Mouse (Mus musculus) heart, embryonic 16.5 days (tissue): ENCODE data around the gene Tmem42. TPM values are rescaled to one million over a fixed set of nuclear protein-coding genes. Genes with fewer than 3 reads are reported as not detected.
A peak's percentile ranks its signal among the peaks of the same experiment; 100 is the strongest.

ENCODE experiments used
- ATAC-seq: fragments of 200-750 bp; cut with Nextera tagmentation; replicated peaks from 2 replicates; pipeline ENCODE4 v1.8.0; 2017; ENCODE audit warnings: moderate number of reproducible peaks; ENCODE audit not compliant: insufficient read depth, low FRiP score; ENCODE audit errors: extremely low read depth
- H3K27ac ChIP-seq: fragments of 300-500 bp; sonication (generic); 2 replicates; pipeline ENCODE4 v1.5.1; 2014; ENCODE audit warnings: mild to moderate bottlenecking, low read length, control low read depth, moderate library complexity
- H3K27me3 ChIP-seq: fragments of 300-500 bp; sonication (generic); 2 replicates; pipeline ENCODE4 v1.6.1; 2014; ENCODE audit warnings: low read length, mixed read lengths; ENCODE audit not compliant: control insufficient read depth, insufficient read depth
- H3K36me3 ChIP-seq: fragments of 300-500 bp; sonication (generic); 2 replicates; pipeline ENCODE4 v1.6.1; 2014; ENCODE audit not compliant: control insufficient read depth, insufficient read depth
- H3K4me1 ChIP-seq: fragments of 300-500 bp; sonication (generic); 2 replicates; pipeline ENCODE4 v1.6.1; 2014; ENCODE audit warnings: low read length, mixed read lengths; ENCODE audit not compliant: control insufficient read depth, insufficient read depth
- H3K4me2 ChIP-seq: fragments of 300-500 bp; sonication (generic); 2 replicates; pipeline ENCODE4 v1.6.1; 2014; ENCODE audit warnings: low read depth, mild to moderate bottlenecking, control low read depth, low read length
- H3K4me3 ChIP-seq: fragments of 300-500 bp; sonication (generic); 2 replicates; pipeline ENCODE4 v1.5.1; 2014; ENCODE audit warnings: mild to moderate bottlenecking, control low read depth, low read length
- H3K9ac ChIP-seq: fragments of 300-500 bp; sonication (generic); 2 replicates; pipeline ENCODE4 v1.6.1; 2014; ENCODE audit warnings: low read length, control low read depth
- H3K9me3 ChIP-seq: fragments of 300-500 bp; sonication (generic); replicated peaks from 2 replicates; pipeline ENCODE4 v1.6.1; 2016; ENCODE audit warnings: low read length; ENCODE audit not compliant: control insufficient read depth
- WGBS: fragments of 180-500 bp; shearing (Covaris S2); extraction: QIAGEN DNeasy Blood & Tissue Kit; methylation state at CpG from one replicate; pipeline ENCODE4 v1.1.7; 2014; 5-methylcytosine and 5-hydroxymethylcytosine counted together
- polyA plus RNA-seq: library from polyadenylated mRNA; unstranded; fragments of >200 nt; fragmentation: Nextera tagmentation; extraction: Ambion mirVana; gene quantifications from 2 replicates; pipeline ENCODE4 v1.2.1, GENCODE M21; 2015

The Tmem42 gene
- 17.7 and 19.7 TPM in 2 replicates for polyA plus RNA-seq

DNA sequence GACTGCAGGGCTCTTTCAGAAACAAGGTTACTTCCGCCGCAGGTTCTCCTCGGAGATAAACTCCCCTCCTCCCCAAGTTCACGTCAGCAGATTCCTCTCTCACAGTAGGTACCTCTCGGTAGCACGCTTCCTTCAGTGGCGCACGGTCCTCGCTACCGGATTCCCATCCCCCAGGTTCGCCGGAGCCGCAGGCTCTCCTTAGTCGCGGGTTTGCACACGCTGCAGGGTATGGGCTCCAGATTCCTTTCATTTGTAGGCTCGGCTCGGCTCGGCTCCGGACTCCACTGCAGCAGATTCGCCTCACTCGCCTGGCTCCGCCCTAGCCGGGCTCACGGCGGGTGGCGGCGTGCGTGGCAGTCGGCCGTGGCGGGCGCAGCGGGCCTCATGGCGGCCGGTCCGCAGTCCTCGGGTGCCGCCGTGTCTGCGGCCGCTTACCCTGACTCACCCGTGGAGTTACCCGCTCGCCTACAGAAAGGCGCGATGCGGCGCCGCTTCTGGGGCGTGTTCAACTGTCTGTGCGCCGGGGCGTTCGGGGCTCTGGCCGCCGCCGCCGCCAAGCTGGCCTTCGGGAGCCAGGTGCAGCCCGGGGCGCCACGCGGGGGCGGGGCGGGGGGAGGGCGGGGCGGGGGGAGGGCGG is at the start of gene Tmem42:
Gene Tmem42, plus strand, starts transcription at position 332 of the 637 bp plus-strand sequence.
- Histone ChIP-seq H3K9ac (peak within 1 kb of the TSS; percentile 86), H3K9me3 (no peaks in the 10 kb centered on the region), H3K4me2 (peak within 1 kb of the TSS; percentile 84), H3K4me3 (peak within 1 kb of the TSS; percentile 78), H3K27me3 (no peaks in the 10 kb centered on the region), H3K36me3 (peaks cover 5% of the 10 kb centered on the region), H3K4me1 (peaks cover 20% of the 10 kb centered on the region), H3K27ac (peak within 1 kb of the TSS; percentile 94)
- WGBS, result under 1% methylated on average over 59 of the region's 69 CpGs
- peak; percentile 96 for ATAC-seq

- no peaks in the 10 kb centered on the region for H3K4me1 ChIP-seq
- ATAC-seq, result no peak
- H3K9me3 ChIP-seq, result no peaks in the 10 kb centered on the region
- 87% methylated on average over 10 of the region's 10 CpGs for WGBS
- H3K9ac ChIP-seq, result no peak overlapping the region
- H3K27ac ChIP-seq, result no peak overlapping the region
- peaks cover 35% of the 10 kb centered on the region for H3K36me3 ChIP-seq
- H3K27me3 ChIP-seq, result no peaks in the 10 kb centered on the region
- H3K4me3 ChIP-seq, result no peak overlapping the region
- H3K4me2 ChIP-seq, result no peak overlapping the region
Measured at GRCm38 (mm10) chr9:122998406-122999192, 22.5 kb upstream of the Tmem42 start.

GRCm38 (mm10) chr9:122999193-122999586 is 21.9 kb upstream of the Tmem42 start:
- Histone ChIP-seq H3K4me2 (no peak overlapping the region), H3K4me3 (no peak overlapping the region), H3K4me1 (no peaks in the 10 kb centered on the region), H3K27ac (no peak overlapping the region), H3K9me3 (no peaks in the 10 kb centered on the region), H3K27me3 (no peaks in the 10 kb centered on the region), H3K9ac (no peak overlapping the region), H3K36me3 (peaks cover 36% of the 10 kb centered on the region)
- no peak for ATAC-seq
- 91% methylated on average over 4 of the region's 4 CpGs for WGBS

DNA sequence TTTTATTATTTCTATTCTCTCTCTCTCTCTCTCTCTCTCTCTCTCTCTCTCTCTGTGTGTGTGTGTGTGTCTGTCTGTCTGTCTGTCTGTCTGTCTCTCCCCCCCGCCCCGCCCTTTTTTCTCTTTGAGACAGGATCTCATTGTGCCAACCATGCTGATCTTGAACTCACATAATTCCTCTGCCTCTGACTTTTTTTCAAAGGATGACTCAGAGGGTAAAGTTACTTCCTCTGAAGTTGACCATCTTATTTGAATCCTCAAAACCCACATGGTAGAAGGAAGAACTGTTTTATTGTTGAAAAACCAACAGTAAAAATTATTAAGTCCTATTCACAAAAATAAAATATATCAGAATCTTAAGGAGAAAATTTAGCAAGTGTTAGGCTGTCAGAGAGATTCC is 16.4 kb upstream of the Tmem42 start:
- Histone ChIP-seq H3K9ac (no peak overlapping the region), H3K27ac (no peak overlapping the region), H3K4me3 (no peak overlapping the region), H3K4me2 (no peak overlapping the region), H3K27me3 (no peaks in the 10 kb centered on the region), H3K4me1 (no peaks in the 10 kb centered on the region), H3K36me3 (peaks cover 33% of the 10 kb centered on the region), H3K9me3 (no peaks in the 10 kb centered on the region)
- WGBS, result 92% methylated on average over 2 of the region's 2 CpGs
- ATAC-seq, result no peak

GRCm38 (mm10) chr9:123006071-123006470 is 15.1 kb upstream of the Tmem42 start:
- Histone ChIP-seq H3K27ac (no peak overlapping the region), H3K4me1 (no peaks in the 10 kb centered on the region), H3K36me3 (peaks cover 31% of the 10 kb centered on the region), H3K4me3 (no peak overlapping the region), H3K27me3 (no peaks in the 10 kb centered on the region), H3K9me3 (no peaks in the 10 kb centered on the region), H3K4me2 (no peak overlapping the region), H3K9ac (no peak overlapping the region)
- WGBS, result 84% methylated on average over 6 of the region's 6 CpGs
- ATAC-seq, result no peak

DNA sequence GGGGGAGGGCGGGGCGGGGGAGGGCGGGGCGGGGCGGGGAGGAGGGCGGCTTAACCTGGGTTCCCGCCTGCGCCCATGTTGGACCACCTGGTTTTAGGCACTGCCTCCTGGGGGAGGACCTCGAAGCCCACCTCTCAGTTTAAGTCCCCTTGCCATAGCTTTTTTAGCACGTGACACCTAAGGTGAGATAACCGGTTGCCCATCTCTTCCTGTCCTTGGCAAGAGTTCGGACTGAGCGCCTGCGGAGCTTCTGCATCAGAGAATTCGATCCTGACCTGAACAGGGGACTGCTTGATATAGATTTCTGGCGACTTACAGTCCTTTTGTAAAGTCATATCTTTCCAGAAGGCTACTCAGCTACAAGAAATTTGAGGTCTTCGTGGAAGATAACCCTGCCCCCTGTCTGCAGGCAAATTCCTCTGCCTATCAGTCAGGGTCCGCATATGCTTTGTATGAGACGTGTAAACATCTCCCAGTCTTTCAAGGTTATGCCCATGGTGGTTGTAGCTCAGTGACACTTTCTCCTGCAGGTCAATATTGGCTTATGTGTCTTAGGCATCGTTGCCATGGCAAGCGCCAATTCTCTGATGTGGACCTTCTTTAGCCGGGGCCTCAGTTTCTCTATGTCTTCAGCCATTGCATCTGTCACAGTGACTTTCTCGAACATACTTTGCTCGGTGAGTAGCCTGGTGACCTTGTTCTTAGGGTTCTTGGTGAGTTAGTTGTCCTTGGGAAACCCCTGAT is 682 bp downstream of the Tmem42 start:
- H3K36me3 ChIP-seq, result peaks cover 4% of the 10 kb centered on the region
- peak overlapping the region; percentile 84 for H3K4me2 ChIP-seq
- no peak overlapping the region for H3K27ac ChIP-seq
- no peaks in the 10 kb centered on the region for H3K9me3 ChIP-seq
- H3K27me3 ChIP-seq, result no peaks in the 10 kb centered on the region
- H3K4me1 ChIP-seq, result peaks cover 20% of the 10 kb centered on the region
- H3K4me3 ChIP-seq, result peak overlapping the region; percentile 78
- 32% methylated on average over 18 of the region's 24 CpGs for WGBS
- peak overlapping the region; percentile 59 for H3K9ac ChIP-seq
- peak; percentile 1; the same call in 1 of the 2 replicates for ATAC-seq

DNA sequence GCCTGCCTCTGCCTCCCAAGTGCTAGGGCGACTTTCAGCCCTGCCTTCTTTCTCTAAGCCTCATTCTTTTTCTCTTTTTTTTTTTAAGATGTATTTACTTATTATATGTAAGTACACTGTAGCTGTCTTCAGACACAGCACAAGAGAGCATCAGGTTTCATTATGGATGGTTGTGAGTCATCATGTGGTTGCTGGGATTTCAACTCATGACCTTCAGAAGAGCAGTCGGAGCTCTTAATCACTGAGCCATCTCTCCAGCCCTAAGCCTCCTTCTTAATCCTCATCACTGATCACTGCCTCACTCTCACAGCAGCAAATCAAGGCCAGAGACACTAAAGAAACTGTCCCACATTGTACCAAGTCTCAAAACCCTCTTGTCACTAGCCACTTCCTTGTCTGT is 3.1 kb downstream of the Tmem42 start:
- Histone ChIP-seq H3K27me3 (no peaks in the 10 kb centered on the region), H3K4me2 (no peak overlapping the region), H3K4me3 (no peak overlapping the region), H3K27ac (no peak overlapping the region), H3K36me3 (no peaks in the 10 kb centered on the region), H3K4me1 (peaks cover 20% of the 10 kb centered on the region), H3K9ac (no peak overlapping the region), H3K9me3 (no peaks in the 10 kb centered on the region)
- no peak for ATAC-seq
- 86% methylated on average over 2 of the region's 2 CpGs for WGBS

DNA sequence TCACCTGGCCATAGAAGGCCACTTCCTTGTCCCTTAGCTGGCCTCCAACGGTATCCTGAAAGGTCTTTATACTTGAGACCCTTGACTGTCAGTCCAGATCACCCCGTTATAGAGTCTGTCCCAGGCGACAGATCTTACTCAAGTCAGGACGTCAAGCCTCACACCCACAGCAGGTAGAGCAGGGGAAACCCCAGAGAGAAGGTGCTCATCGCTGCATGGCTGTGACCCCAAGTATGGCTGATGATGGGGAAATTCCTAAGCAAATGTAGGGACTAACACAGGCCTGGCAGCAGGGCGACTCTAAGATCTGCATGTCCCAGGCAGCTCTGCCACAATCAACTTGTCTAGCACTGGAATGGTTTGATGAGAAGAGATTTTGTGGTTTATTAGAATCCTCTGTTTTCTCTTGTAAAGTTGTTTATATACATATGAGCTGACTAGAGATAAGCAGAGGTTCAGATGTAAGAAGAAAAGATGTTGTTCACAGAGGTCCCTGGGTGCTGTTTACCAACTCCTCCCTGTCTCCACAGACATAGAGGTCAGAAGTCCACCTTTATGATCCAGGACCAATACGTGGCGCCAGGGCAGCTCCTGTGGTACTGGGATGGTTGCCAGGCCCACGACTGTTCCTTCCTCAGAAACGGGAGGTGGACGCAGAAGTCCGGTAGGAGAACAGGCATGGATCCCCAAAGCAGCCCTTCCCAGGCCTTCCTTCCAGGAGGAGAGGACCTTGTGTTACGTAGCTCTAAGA is 10.5 kb downstream of the Tmem42 start:
- Histone ChIP-seq H3K27ac (no peak overlapping the region), H3K9me3 (no peaks in the 10 kb centered on the region), H3K9ac (no peak overlapping the region), H3K27me3 (no peaks in the 10 kb centered on the region), H3K36me3 (no peaks in the 10 kb centered on the region), H3K4me3 (no peak overlapping the region), H3K4me2 (no peak overlapping the region), H3K4me1 (no peaks in the 10 kb centered on the region)
- no peak for ATAC-seq
- WGBS, result 74% methylated on average over 13 of the region's 13 CpGs
